Mouse (Mus musculus) cerebellum, adult 2 months (tissue): ENCODE data around the gene Klc1. TPM values are rescaled to one million over a fixed set of nuclear protein-coding genes. Genes with fewer than 3 reads are reported as not detected.

ENCODE experiments used
- DNase-seq, 2 experiments: peaks; one replicate each; pipeline ENCODE4 v3.0.0; 2021
- H3K27ac ChIP-seq: fragments of 200-500 bp; 2 replicates; pipeline ENCODE4 v1.5.1; 2012; ENCODE audit warnings: low read length, control low read depth, inconsistent platforms; ENCODE audit not compliant: insufficient read depth
- H3K27me3 ChIP-seq: fragments of 200-500 bp; 2 replicates; pipeline ENCODE4 v1.6.1; 2012; ENCODE audit warnings: inconsistent platforms, mild to moderate bottlenecking, low read length, moderate library complexity; ENCODE audit not compliant: control insufficient read depth, insufficient read depth
- H3K4me1 ChIP-seq: fragments of 200-500 bp; 2 replicates; pipeline ENCODE4 v1.6.1; 2011; ENCODE audit warnings: low read length; ENCODE audit not compliant: control insufficient read depth, insufficient read depth
- H3K4me3 ChIP-seq: fragments of 200-500 bp; replicated peaks from 2 replicates; pipeline ENCODE3; 2011; ENCODE audit warnings: mild to moderate bottlenecking, low read depth, low read length, control low read depth; ENCODE audit not compliant: insufficient read depth
- CTCF ChIP-seq: fragments of 200-500 bp; IDR thresholded peaks from 2 replicates; pipeline ENCODE4 v1.5.1; 2011; ENCODE audit warnings: low read depth, mild to moderate bottlenecking, control low read depth, low read length, moderate library complexity, borderline replicate concordance; ENCODE audit not compliant: insufficient read depth
- POLR2A ChIP-seq: fragments of 200-500 bp; IDR thresholded peaks from 2 replicates; pipeline ENCODE4 v1.6.1; 2011; ENCODE audit warnings: low read length, control low read depth, borderline replicate concordance; ENCODE audit not compliant: insufficient read depth
- WGBS: fragments of 180-500 bp; shearing (Covaris S2); methylation state at CpG from one replicate; pipeline ENCODE4 v1.1.7; 2018; 5-methylcytosine and 5-hydroxymethylcytosine counted together
- polyA plus RNA-seq: library from polyadenylated mRNA; depleted of rRNA; stranded (reverse); fragments of >200 nt; gene quantifications from 2 replicates; pipeline ENCODE4 v1.2.3, GENCODE M21; 2012

Klc1 gene
- polyA plus RNA-seq, 1 experiment = 874 TPM

DNA sequence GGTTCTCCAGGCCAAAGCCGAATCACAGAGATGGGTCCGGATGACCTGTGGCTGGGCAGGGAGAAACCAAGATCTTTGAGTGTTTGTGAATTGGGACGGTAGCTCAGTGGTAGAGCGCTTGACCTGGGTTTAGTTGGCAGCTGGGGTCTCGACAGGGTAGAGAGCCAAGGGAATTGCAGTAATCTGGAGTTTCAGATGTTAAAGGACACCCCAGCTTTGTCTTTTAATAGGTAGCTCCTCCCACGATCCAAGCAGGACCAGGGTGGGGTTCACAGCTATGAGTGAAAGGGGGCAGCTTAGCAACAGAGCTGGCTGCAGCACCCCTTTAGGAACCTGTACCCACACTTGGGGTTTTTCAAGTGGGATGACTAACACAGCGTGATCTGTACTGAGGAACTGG lies 11.2 kb upstream of the Klc1 start:
- TF ChIP-seq POLR2A (no peak), CTCF (no peak)

DNA sequence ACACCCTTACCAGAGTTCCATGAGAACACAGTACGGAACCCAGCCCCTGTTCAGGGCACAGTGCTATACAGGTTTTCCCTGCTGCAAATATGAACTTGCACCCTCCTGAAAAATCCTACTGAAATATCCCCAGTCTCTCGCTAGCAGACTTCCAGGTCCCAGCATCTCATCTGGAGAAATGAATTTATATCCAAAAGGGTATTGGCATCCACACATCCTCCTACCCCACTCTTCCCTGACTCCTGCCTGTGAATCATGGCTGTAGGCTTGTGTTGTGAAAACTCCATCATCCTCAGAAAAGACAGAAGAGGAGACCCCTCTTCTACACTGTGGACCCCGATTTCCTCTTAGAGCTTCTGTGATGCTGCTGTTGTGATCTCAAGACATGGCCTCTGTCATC lies 7.9 kb upstream of the Klc1 start:
- TF ChIP-seq CTCF = no peak
- TF ChIP-seq POLR2A = no peak
- 98% methylated on average over 3 of the region's 3 CpGs for WGBS

More for the DNA sequence above, 11.2 kb upstream of the Klc1 start:
- H3K27me3 ChIP-seq = no peaks in the 10 kb centered on the region
- peaks cover 13% of the 10 kb centered on the region for H3K4me1 ChIP-seq
- no peak overlapping the region for H3K4me3 ChIP-seq
- 85% methylated on average over 7 of the region's 7 CpGs for WGBS
- no peak overlapping the region for H3K27ac ChIP-seq
- DNase-seq = no peak

DNA sequence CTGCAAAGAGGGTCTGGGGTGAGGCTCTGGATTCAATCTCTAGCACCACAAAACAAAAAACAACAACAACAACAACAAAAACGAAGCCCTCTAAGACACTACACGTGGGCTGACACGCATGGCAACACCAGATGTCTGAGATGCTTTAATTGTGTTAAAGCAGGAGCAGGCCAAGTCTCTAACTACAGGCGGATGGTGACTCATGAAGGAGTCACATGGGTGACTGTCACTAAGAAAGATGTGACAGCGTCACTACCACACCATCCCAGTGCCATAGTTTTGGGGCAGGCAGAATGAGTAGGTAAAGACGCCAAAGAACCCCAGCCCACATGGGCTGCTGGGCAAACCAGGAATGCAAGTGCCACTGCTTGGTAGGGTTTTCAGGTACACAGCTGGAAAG lies 6.2 kb upstream of the Klc1 start:
- DNase-seq = no peak
- Histone ChIP-seq H3K27ac (no peak overlapping the region), H3K4me1 (peaks cover 5% of the 10 kb centered on the region; the same call in 1 of the 2 replicates), H3K4me3 (no peak overlapping the region), H3K27me3 (no peaks in the 10 kb centered on the region)
- WGBS = 88% methylated on average over 6 of the region's 6 CpGs
- TF ChIP-seq POLR2A (no peak), CTCF (no peak)

More for the DNA sequence above, 7.9 kb upstream of the Klc1 start:
- Histone ChIP-seq H3K4me3 (no peak overlapping the region), H3K27me3 (no peaks in the 10 kb centered on the region), H3K27ac (no peak overlapping the region), H3K4me1 (peaks cover 7% of the 10 kb centered on the region)
- no peak for DNase-seq

DNA sequence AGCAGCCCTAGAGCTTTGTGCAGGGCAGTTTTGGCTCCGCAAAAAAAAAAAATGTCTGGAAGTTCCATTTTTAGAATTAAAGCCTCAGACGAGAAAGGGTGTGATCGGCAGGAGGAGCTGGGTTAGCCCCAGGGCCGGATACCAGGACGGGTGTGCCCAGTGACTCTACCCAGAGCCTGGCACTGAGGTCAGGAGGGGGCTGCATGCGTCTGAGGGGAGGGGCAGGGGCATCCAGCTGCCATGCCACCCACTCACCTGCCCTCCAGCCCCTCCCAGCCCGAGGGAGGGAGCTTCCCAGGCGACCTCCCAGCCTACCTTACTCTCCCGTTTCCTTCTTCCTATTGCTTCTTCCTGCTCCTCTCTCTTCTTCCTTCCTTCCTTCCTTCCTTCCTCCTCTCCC lies 5.3 kb upstream of the Klc1 start:
- WGBS = 35% methylated on average over 9 of the region's 9 CpGs
- no peaks in the 10 kb centered on the region for H3K27me3 ChIP-seq
- no peak for TF ChIP-seq CTCF
- TF ChIP-seq POLR2A = no peak
- peaks cover 6% of the 10 kb centered on the region; the same call in 1 of the 2 replicates for H3K4me1 ChIP-seq
- no peak overlapping the region for H3K27ac ChIP-seq
- H3K4me3 ChIP-seq = no peak overlapping the region
- DNase-seq = no peak

DNA sequence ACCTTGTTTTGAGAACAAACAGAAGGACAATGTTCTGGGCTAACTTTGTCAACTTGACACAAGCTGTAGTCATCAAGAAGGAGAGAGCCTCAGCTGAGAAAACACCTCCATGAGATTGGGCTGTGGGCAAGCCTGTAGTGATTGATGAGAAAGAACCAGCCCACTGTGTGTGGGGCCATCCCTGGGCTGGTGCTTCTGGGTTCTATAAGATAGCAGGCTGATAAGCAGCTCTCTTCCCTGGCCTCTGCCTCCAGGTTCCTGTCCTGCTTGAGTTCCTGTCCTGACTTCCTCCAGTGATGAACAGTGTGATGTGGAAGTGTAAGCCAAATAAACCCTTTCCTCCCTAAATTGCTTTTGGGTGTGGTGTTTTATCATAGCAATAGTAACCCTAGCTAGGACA lies 3.9 kb upstream of the Klc1 start:
- no peak overlapping the region for H3K27ac ChIP-seq
- H3K4me1 ChIP-seq = peaks cover 6% of the 10 kb centered on the region; the same call in 1 of the 2 replicates
- no peak overlapping the region for H3K4me3 ChIP-seq
- no peak for DNase-seq
- TF ChIP-seq CTCF = no peak
- no peak for TF ChIP-seq POLR2A
- no peaks in the 10 kb centered on the region for H3K27me3 ChIP-seq

DNA sequence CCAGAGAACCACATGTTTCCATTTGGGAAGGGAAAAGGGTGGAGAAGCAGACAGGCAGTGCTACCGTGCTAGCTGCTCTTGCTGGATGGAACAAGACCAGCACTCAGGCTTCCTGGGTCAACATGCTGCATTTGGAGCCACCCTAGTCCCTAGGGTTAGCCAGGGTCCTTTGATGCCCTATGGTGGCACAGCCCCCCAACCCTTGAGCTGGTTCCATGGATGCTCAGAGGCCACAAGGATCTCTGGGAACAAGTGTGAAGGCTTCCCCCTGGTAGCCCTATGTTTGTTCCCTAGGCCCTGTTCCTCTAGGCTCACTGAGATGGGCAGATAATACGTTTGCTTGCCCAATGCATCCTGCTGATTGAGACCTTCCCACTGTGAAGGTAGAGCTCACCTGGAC lies 3.4 kb upstream of the Klc1 start:
- DNase-seq = no peak
- Histone ChIP-seq H3K4me3 (no peak overlapping the region), H3K27ac (no peak overlapping the region), H3K4me1 (peaks cover 6% of the 10 kb centered on the region; the same call in 1 of the 2 replicates), H3K27me3 (no peaks in the 10 kb centered on the region)
- WGBS = 73% methylated on average over 2 of the region's 2 CpGs
- TF ChIP-seq CTCF (no peak), POLR2A (no peak)

DNA sequence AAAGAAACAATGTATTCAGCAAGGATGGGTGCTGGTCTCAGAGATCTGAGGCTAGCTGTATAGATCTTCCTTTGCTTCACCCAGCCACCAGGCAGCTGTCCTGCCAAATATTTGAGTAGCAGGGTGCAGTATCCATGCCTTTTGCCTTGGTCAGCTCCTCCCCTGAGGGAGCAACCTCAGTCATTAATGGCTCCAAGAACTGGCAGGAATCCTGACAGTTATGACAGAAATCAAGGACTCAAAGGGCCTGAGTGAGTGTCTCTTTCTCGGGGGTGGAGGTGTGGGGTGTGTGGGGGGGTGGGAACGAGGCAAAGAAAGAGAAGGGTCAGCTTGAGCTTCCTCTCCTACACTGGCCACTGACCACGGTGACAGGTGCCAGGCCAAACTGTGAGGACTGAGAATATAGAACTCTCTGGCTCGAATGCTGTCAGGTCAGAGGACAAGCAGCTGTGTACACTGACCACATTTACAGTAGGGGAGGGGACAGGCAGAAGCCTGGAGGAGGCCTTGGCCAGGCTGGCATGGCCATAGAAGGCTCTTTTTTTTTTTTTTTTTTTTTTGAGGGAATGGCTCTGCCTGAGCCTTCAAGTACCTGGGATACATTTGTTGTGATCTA lies 2.5 kb upstream of the Klc1 start:
- H3K27ac ChIP-seq = no peak overlapping the region
- WGBS = 32% methylated on average over 4 of the region's 4 CpGs
- DNase-seq = no peak
- peaks cover 11% of the 10 kb centered on the region; the same call in 1 of the 2 replicates for H3K4me1 ChIP-seq
- TF ChIP-seq POLR2A (no peak), CTCF (no peak)
- no peaks in the 10 kb centered on the region for H3K27me3 ChIP-seq
- H3K4me3 ChIP-seq = no peak overlapping the region

DNA sequence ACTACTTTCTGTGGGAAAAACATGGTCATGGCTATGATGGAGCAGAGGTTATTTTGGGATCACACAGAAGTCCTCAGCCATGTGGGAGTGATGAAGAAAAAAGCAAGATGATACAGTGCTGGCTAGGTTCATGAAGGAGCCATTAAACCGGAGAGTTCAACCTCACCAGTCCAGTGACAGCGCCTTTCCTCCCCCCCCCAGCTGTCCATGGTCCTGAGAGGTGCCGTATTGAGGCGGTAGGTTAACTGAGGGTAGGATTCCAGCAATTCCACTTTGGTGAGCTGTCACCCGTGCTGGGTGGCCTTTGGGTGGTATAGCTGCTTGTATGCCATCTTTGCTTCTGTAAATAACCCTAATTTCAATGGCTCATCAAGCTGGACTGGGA lies 2.0 kb upstream of the Klc1 start:
- no peak for DNase-seq
- Histone ChIP-seq H3K27me3 (no peaks in the 10 kb centered on the region), H3K4me3 (no peak overlapping the region), H3K27ac (no peak overlapping the region), H3K4me1 (peaks cover 14% of the 10 kb centered on the region; the same call in 1 of the 2 replicates)
- WGBS = 78% methylated on average over 5 of the region's 5 CpGs
- TF ChIP-seq POLR2A = no peak
- no peak for TF ChIP-seq CTCF
